Mouse (Mus musculus) limb, embryonic 12.5 days (tissue): ENCODE results near the gene Lce1c. TPM values are rescaled to one million over a fixed set of nuclear protein-coding genes. Genes with fewer than 3 reads are reported as not detected.
"Not testable (repeated sequence)": the region's sequence is repeated elsewhere in the genome, so short reads cannot be mapped to it uniquely, and the experiment has no call there.

Experiments
- ATAC-seq: fragments of 200-750 bp; cut with Nextera tagmentation; 2 replicates; pipeline ENCODE4 v1.8.0; 2017; ENCODE audit warnings: low read depth, moderate TSS enrichment; ENCODE audit not compliant: insufficient number of reproducible peaks, insufficient read depth, low FRiP score, low TSS enrichment
- H3K27ac ChIP-seq: fragments of 300-500 bp; sonication (generic); 2 replicates; pipeline ENCODE4 v1.5.1; 2016; ENCODE audit warnings: mild to moderate bottlenecking, moderate library complexity
- H3K27me3 ChIP-seq: fragments of 300-500 bp; sonication (generic); 2 replicates; pipeline ENCODE4 v1.6.1; 2016; ENCODE audit warnings: mild to moderate bottlenecking, moderate library complexity
- H3K36me3 ChIP-seq: fragments of 300-500 bp; sonication (generic); 2 replicates; pipeline ENCODE4 v1.6.1; 2016; ENCODE audit warnings: mild to moderate bottlenecking, moderate library complexity
- H3K4me1 ChIP-seq: fragments of 300-500 bp; sonication (generic); replicated peaks from 2 replicates; pipeline ENCODE4 v1.6.1; 2016
- H3K4me2 ChIP-seq: fragments of 300-500 bp; sonication (generic); 2 replicates; pipeline ENCODE4 v1.6.1; 2016; ENCODE audit warnings: mild to moderate bottlenecking, moderate library complexity
- H3K4me3 ChIP-seq: fragments of 300-500 bp; sonication (generic); replicated peaks from 2 replicates; pipeline ENCODE4 v1.5.1; 2016; ENCODE audit warnings: mild to moderate bottlenecking
- H3K9ac ChIP-seq: fragments of 300-500 bp; sonication (generic); replicated peaks from 2 replicates; pipeline ENCODE4 v1.6.1; 2016; ENCODE audit warnings: mild to moderate bottlenecking, moderate library complexity
- H3K9me3 ChIP-seq: fragments of 300-500 bp; sonication (generic); 2 replicates; pipeline ENCODE4 v1.6.1; 2016; ENCODE audit warnings: mild to moderate bottlenecking, moderate library complexity
- WGBS: fragments of 180-500 bp; shearing (Covaris S2); methylation state at CpG from one replicate; pipeline ENCODE4 v1.1.7; 2016; 5-methylcytosine and 5-hydroxymethylcytosine counted together
- polyA plus RNA-seq: library from polyadenylated mRNA; unstranded; fragments of >200 nt; fragmentation: Nextera tagmentation; extraction: Ambion mirVana; gene quantifications from 2 replicates; pipeline ENCODE4 v1.2.1, GENCODE M21; 2016

Lce1c gene
- polyA plus RNA-seq: not detected in 2 replicates

DNA sequence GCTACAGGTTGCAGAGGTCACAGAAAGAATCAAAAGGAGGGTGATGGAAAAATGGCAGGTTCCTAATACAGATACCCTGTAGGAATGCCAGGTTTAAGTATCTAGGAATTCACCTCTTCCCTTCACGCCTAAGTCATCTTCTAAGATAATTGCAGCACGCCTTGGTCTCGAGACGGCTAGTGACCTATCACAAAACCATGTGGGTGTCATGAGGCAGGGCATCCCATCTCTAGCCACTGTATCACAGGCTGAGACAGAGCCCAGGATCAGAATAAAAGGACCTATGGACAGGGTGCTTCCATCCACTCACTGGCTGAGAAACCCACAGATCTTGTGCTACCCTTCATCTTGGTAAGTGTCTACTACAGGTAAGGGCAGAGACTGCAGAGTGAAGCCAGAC, at the start of gene Lce1c:
Lce1c (plus strand) TSS at position 301 of the 400 bp plus-strand sequence.
- 76% methylated on average over 4 of the region's 4 CpGs for WGBS
- Histone ChIP-seq H3K4me1 (no peaks in the 10 kb centered on the region), H3K4me3 (no peak within 1 kb of the TSS), H3K9me3 (no peaks in the 10 kb centered on the region), H3K27ac (no peak within 1 kb of the TSS), H3K36me3 (no peaks in the 10 kb centered on the region), H3K4me2 (no peak within 1 kb of the TSS), H3K27me3 (no peaks in the 10 kb centered on the region), H3K9ac (no peak within 1 kb of the TSS)
- no peak for ATAC-seq

DNA sequence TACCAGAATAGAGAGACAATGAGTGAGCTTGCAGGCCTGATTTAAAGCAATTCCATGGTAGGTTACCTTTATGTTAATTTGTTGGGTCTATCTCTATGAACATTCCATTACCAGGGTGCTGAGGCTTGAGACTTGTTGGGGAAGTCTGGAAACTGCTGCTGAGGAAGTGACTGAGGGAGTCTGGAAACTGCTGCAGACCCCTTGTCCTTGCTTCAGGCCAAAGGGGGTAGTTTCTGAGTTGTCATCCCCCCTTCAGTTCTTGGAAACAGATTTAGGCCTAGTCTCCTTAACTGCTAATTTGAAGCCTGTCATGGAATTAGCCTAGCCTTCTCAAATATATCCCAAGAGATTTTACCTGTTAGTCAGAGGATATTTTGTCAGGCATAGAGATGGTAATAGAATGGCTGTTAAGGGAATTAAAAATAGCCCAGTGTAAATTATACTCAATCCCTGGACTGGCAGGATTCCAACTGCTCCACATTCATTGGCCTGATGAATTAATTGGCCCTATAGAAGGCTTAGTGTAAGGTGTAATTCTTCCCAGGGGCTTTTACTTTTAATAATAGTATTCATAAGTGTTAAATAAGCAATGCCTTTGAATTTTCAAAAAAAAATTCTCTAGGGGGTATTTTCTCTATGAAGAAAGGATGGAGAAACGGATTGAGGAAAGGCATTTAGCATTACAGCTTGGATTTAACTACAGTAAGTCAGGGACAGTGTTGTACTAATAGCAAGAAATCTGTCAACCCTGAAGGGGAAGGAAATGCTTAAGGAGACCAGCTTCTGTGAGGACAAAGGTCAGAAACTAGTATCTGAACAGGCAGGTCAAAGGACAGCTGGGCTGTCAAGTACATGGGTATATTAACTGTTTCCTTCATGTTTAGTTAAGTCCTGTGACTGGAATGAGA, 41.0 kb upstream of the Lce1c start:
- Histone ChIP-seq H3K4me2 (no peak overlapping the region), H3K4me3 (no peak overlapping the region), H3K4me1 (no peaks in the 10 kb centered on the region), H3K9me3 (no peaks in the 10 kb centered on the region), H3K36me3 (no peaks in the 10 kb centered on the region), H3K9ac (no peak overlapping the region), H3K27me3 (no peaks in the 10 kb centered on the region), H3K27ac (no peak overlapping the region)
- WGBS: 49% methylated on average over 1 of the region's 1 CpGs
- no peak for ATAC-seq

DNA sequence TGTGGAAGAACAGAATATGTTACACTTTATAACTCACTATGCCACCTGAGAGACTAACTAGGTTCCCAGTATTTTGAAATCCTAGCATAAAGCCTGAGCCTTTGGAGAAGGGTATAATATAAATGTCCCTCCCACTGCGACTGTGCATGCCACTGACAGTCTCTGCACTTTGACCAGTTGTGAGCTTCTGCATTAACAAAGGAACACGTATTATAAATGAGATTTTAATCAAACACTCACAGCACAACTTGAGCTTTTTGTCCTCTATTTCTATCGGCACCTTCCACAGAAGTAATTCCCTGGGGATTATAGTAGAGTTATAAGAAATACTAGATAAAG, 40.4 kb upstream of the Lce1c start:
- H3K4me1 ChIP-seq: no peaks in the 10 kb centered on the region
- no peak for ATAC-seq
- 83% methylated on average over 3 of the region's 3 CpGs for WGBS

DNA sequence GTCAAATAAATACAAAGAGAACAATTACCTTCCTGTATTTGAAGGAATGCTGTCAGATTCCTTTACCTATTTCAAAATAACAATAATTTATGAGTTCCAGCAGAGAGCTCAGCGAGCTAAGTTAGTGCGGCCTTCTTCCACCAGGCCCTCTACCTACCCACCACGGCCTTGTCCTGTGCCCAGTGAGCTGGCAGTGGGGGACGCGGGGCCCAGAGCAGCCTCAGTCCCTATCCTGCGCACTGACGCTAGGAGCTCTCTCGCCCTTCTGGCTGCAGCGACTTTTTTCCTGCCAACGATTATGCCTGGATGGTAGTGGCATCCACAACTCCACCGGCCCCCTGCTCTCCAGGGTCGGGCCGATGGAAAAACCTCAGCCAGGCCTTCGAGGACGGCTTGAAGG, 39.2 kb upstream of the Lce1c start:
- WGBS: 91% methylated on average over 15 of the region's 15 CpGs
- no peak for ATAC-seq
- Histone ChIP-seq H3K4me2 (no peak overlapping the region), H3K9ac (no peak overlapping the region), H3K36me3 (no peaks in the 10 kb centered on the region), H3K27me3 (no peaks in the 10 kb centered on the region), H3K27ac (no peak overlapping the region), H3K9me3 (no peaks in the 10 kb centered on the region), H3K4me1 (no peaks in the 10 kb centered on the region), H3K4me3 (no peak overlapping the region)

More for the DNA sequence above, 40.4 kb upstream of the Lce1c start:
- no peak overlapping the region for H3K4me3 ChIP-seq
- no peak overlapping the region for H3K4me2 ChIP-seq
- no peaks in the 10 kb centered on the region for H3K36me3 ChIP-seq
- no peaks in the 10 kb centered on the region for H3K27me3 ChIP-seq
- no peaks in the 10 kb centered on the region for H3K9me3 ChIP-seq
- H3K9ac ChIP-seq: no peak overlapping the region
- H3K27ac ChIP-seq: no peak overlapping the region

DNA sequence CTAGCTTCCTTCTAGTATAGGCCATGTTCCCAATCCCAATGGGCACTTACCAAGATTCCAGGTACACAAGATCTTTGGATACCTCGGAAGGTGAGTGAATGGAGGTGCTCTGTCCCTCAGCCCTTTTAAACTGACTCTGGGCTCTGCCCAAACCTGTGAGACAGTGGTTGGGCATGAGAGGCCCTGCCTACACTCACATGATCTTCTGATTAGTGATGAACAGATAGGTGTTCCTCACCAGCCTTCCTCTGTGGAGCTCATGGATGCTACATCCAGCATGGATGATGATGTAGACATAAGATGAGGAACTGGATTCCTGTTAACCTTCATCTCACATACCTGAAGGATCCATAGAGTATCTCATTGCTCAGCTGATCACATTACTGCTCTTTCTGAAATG, 30.8 kb upstream of the Lce1c start, which contains the start of gene Lce1a1:
Lce1a1 (minus strand) TSS at position 101 of the 400 bp plus-strand sequence.
- Histone ChIP-seq H3K4me3 (no peak within 1 kb of the TSS), H3K4me2 (no peak within 1 kb of the TSS), H3K4me1 (no peaks in the 10 kb centered on the region), H3K27me3 (no peaks in the 10 kb centered on the region), H3K9me3 (no peaks in the 10 kb centered on the region), H3K36me3 (no peaks in the 10 kb centered on the region), H3K9ac (no peak within 1 kb of the TSS), H3K27ac (no peak within 1 kb of the TSS)
- WGBS: 90% methylated on average over 1 of the region's 1 CpGs
- ATAC-seq: no peak

DNA sequence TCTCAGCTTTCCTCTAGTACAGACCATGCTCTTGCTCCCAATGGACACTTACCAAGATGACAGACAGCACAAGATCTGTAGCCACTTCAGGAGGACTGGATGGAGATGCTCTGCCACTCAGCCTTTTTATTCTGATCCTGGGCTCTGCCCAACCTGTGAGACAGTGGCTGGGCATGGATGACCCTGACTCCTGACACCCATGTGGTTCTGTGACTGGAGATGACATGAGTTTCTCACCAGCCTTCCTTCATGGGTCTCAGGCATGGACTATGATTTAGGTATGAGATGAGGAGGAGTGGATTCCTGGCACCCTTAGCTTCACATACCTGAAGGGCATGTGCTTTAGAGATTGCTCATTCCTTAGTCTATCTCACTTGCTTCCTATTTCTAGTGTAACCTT, 22.2 kb upstream of the Lce1c start, which contains the start of gene Lce1b:
Lce1b (minus strand) TSS at position 101 of the 400 bp plus-strand sequence.
- Histone ChIP-seq H3K9me3 (no peaks in the 10 kb centered on the region), H3K36me3 (no peaks in the 10 kb centered on the region), H3K27me3 (no peaks in the 10 kb centered on the region), H3K4me3 (no peak within 1 kb of the TSS), H3K9ac (no peak within 1 kb of the TSS), H3K27ac (no peak within 1 kb of the TSS), H3K4me1 (no peaks in the 10 kb centered on the region), H3K4me2 (no peak within 1 kb of the TSS)
- ATAC-seq: no peak

DNA sequence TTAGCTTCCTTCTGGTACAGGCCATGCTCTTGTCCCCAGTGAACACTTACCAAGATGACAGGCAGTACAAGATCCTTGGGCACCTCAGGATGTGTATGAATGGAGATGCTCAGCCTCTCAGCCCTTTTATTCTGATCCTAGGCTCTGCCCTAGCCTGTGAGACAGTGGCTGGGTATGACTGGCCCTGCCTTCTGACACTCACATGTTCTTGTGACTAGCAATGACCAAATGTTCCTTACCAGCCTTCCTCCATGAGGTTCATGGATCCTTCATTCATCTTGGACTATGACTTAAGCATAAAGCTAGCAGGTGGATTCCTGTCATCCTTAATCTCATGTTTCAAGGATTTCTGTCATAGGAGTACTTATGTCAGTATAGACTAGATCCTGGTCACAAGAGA, 8.8 kb upstream of the Lce1c start, which contains the start of gene Lce1a2:
Lce1a2 (minus strand) TSS at position 101 of the 400 bp plus-strand sequence.
- Histone ChIP-seq H3K36me3 (no peaks in the 10 kb centered on the region), H3K4me3 (no peak within 1 kb of the TSS), H3K27me3 (no peaks in the 10 kb centered on the region), H3K9ac (no peak within 1 kb of the TSS), H3K9me3 (no peaks in the 10 kb centered on the region), H3K4me1 (no peaks in the 10 kb centered on the region), H3K27ac (no peak within 1 kb of the TSS), H3K4me2 (no peak within 1 kb of the TSS)
- no peak for ATAC-seq

DNA sequence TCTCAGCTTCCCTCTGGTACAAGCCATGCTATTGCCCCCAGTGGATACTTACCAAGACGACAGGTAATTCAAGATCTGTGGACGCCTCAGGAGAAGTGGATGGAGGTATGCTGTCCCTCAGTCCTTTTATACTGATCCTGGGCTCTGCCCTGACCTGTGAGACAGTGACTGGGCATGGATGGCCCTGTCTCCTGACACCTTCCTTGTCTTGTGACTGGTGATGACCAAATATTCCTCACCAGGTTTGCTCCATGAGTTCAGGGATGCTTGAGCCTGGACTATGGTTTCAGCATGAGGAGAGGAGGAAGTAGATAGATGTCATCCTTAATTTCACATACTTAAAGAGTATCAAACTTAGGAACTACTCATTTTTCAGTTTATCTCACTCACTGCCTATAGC, 8.1 kb downstream of the Lce1c start, which contains the start of gene Lce1d:
Lce1d (minus strand) TSS at position 101 of the 400 bp plus-strand sequence.
- no peak within 1 kb of the TSS for H3K4me3 ChIP-seq
- H3K4me2 ChIP-seq: no peak within 1 kb of the TSS
- no peak for ATAC-seq
- H3K36me3 ChIP-seq: no peaks in the 10 kb centered on the region
- no peak within 1 kb of the TSS for H3K27ac ChIP-seq
- no peaks in the 10 kb centered on the region for H3K27me3 ChIP-seq
- H3K4me1 ChIP-seq: no peaks in the 10 kb centered on the region
- 62% methylated on average over 2 of the region's 2 CpGs for WGBS
- H3K9me3 ChIP-seq: no peaks in the 10 kb centered on the region
- H3K9ac ChIP-seq: no peak within 1 kb of the TSS

DNA sequence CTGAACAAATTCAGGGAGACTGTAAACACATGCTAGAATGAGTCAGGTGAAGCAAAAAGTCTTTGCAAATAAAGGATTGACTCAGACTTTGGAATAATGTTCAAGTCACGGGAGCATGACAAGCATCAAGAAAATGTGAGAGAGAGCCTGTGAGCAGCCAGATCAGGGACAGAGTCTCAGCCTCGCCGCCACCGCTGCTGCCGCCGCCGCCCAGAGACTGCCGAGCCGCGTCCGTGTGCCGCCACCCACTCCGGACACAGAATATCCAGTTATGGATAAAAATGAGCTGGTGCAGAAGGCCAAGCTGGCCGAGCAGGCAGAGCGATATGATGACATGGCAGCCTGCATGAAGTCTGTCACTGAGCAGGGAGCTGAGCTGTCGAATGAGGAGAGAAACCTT, 10.1 kb downstream of the Lce1c start:
- not testable (repeated sequence) for H3K9me3 ChIP-seq, H3K4me2 ChIP-seq, H3K4me1 ChIP-seq, H3K27ac ChIP-seq, H3K27me3 ChIP-seq, ATAC-seq, H3K9ac ChIP-seq, H3K4me3 ChIP-seq, H3K36me3 ChIP-seq
- 76% methylated on average over 16 of the region's 16 CpGs for WGBS

DNA sequence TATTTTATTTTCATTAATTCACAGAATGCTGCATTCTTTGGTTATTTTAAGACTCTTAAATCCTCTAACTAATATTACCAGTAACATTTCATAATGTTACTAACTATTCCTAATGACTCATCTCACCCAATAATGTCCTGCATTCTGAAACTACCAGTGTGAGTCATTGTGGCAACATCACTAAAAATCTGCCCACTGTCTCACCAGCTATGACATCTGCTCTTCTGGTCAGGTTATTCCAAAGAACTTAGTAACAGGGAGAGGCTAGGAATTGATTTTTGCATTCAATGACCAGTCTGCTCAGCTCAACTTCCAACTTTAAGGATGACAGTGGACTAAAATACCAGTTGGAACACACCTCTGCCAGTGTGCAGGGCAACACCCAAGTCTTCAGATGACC, 12.6 kb downstream of the Lce1c start:
- H3K9ac ChIP-seq: no peak overlapping the region
- H3K4me1 ChIP-seq: no peaks in the 10 kb centered on the region
- H3K4me2 ChIP-seq: no peak overlapping the region
- no peaks in the 10 kb centered on the region for H3K36me3 ChIP-seq
- ATAC-seq: no peak
- no peaks in the 10 kb centered on the region for H3K27me3 ChIP-seq
- no peaks in the 10 kb centered on the region for H3K9me3 ChIP-seq
- no peak overlapping the region for H3K27ac ChIP-seq
- no peak overlapping the region for H3K4me3 ChIP-seq

DNA sequence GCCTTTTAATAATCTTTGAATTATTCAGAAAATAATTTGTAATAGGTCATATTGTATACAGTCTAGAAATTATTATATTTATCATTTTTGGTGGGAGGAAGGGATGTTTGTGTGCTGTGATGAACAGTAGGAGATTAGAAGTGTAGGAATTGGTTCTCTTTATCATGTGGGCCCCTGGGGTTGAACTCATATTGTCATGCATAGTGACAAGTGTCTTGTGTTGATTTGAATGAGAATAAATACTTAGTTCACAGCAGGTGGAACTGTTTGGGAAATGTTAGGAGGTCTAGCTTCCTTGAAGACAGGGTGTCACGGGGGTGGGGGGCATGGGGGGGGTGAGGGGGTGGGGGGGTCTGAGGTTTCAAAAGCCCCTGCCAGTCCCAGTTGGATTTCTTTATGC, 15.6 kb downstream of the Lce1c start:
- H3K4me2 ChIP-seq: no peak overlapping the region
- no peaks in the 10 kb centered on the region for H3K9me3 ChIP-seq
- no peak overlapping the region for H3K9ac ChIP-seq
- H3K4me1 ChIP-seq: no peaks in the 10 kb centered on the region
- WGBS: 30% methylated on average over 1 of the region's 1 CpGs
- H3K27ac ChIP-seq: no peak overlapping the region
- no peak for ATAC-seq
- H3K27me3 ChIP-seq: no peaks in the 10 kb centered on the region
- no peaks in the 10 kb centered on the region for H3K36me3 ChIP-seq
- H3K4me3 ChIP-seq: no peak overlapping the region

DNA sequence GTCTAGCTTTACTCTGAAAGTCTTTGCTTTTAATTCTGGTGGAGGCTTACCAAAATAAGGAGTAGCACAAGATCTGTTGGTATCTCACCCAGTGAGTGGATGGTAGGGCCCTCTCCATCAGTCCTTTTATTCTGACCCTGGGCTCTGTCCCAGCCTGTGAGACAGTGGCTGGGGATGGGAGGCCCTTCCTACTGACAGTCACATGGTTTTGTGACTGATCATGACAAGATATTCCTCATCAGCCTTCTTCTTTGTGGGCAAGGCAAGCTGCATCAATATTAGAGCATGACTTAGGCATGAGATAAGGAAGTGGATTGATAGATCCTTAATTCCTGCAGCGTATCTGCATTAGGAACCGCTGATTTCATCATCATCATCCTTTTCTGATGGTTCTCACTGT, 29.9 kb downstream of the Lce1c start, which contains the start of gene Lce1e:
Lce1e (minus strand) TSS at position 101 of the 400 bp plus-strand sequence.
- Histone ChIP-seq H3K27me3 (no peaks in the 10 kb centered on the region), H3K27ac (no peak within 1 kb of the TSS), H3K9me3 (no peaks in the 10 kb centered on the region), H3K9ac (no peak within 1 kb of the TSS), H3K4me1 (no peaks in the 10 kb centered on the region), H3K4me2 (no peak within 1 kb of the TSS), H3K4me3 (no peak within 1 kb of the TSS), H3K36me3 (no peaks in the 10 kb centered on the region)
- WGBS: 86% methylated on average over 2 of the region's 2 CpGs
- no peak for ATAC-seq
